Mouse (Mus musculus) midbrain, embryonic 10.5 days (tissue): ENCODE results near the gene Plcg1. TPM values are rescaled to one million over a fixed set of nuclear protein-coding genes. Genes with fewer than 3 reads are reported as not detected.

ENCODE experiments used
- DNase-seq: peaks from one replicate; pipeline ENCODE4 v3.0.0-alpha.2; 2017; ENCODE audit warnings: low spot score
- H3K27ac ChIP-seq: fragments of 300-500 bp; sonication (generic); replicated peaks from 2 replicates; pipeline ENCODE4 v1.5.1; 2016; ENCODE audit warnings: mild to moderate bottlenecking
- H3K27me3 ChIP-seq: fragments of 300-500 bp; sonication (generic); 2 replicates; pipeline ENCODE4 v1.6.1; 2016; ENCODE audit warnings: low read depth, mild to moderate bottlenecking; ENCODE audit not compliant: poor library complexity, severe bottlenecking
- H3K36me3 ChIP-seq: fragments of 300-500 bp; sonication (generic); 2 replicates; pipeline ENCODE4 v1.6.1; 2016; ENCODE audit warnings: mild to moderate bottlenecking, moderate library complexity
- H3K4me1 ChIP-seq: fragments of 300-500 bp; sonication (generic); 2 replicates; pipeline ENCODE4 v1.6.1; 2016
- H3K4me3 ChIP-seq: fragments of 300-500 bp; sonication (generic); 2 replicates; pipeline ENCODE4 v1.5.1; 2016; ENCODE audit warnings: mild to moderate bottlenecking, moderate library complexity
- H3K9me3 ChIP-seq: fragments of 300-500 bp; sonication (generic); replicated peaks from 2 replicates; pipeline ENCODE4 v1.6.1; 2016; ENCODE audit warnings: mild to moderate bottlenecking
- whole genome bisulfite sequencing: fragments of 180-500 bp; shearing (Covaris S2); methylation state at CpG from one replicate; pipeline ENCODE4 v1.1.7; 2016; 5-methylcytosine and 5-hydroxymethylcytosine counted together
- polyA plus RNA-seq: library from polyadenylated mRNA; unstranded; fragments of >200 nt; fragmentation: Nextera tagmentation; extraction: Ambion mirVana; gene quantifications from 2 replicates; pipeline ENCODE4 v1.2.1, GENCODE M21; 2016

Plcg1 gene
- 57.4 and 68.9 TPM in 2 replicates for polyA plus RNA-seq

DNA sequence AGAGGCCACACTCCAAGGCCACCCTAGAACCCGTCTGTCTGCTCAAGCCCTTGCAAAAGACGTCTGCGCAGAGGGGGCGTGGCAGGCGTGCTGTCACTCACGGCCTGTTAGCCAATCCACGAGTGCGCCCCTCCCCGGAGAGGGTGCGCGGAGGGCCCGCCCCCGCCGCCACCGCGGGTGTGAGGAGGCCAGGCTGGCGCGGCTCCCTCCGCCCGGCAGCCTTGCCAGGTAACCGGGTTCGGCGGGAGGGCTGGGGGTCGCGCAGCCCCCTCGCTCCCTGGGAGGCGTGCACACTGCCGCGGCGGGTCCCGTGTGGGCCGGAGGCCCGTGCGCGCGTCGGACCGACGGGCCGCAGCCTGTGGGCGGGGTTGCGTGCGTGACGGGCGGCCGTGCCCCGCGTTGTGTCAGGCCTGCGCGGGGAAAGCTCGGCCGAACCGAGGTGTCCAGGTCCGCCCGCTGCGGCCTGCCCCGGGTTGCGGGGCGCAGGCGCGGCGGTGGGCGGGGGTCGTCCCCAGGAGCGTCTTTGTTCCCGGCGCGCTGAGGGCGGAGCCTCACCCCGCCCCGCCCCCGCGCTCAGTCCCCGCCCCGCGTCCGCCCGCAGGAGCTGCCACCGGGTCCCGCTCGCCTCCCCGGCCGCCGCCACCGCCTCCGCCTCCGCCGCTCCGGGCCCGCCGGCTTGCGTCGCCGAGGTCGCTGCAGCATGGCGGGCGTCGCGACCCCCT is at the start of gene Plcg1:
TSS of gene Plcg1 (plus strand) at position 184 of the 722 bp plus-strand sequence.
- peaks cover 6% of the 10 kb centered on the region; the same call in 1 of the 2 replicates for H3K27me3 ChIP-seq
- H3K27ac ChIP-seq = peak within 1 kb of the TSS; percentile 100
- no peaks in the 10 kb centered on the region for H3K9me3 ChIP-seq
- peak; percentile 95 for DNase-seq
- H3K4me3 ChIP-seq = peak within 1 kb of the TSS; percentile 94
- WGBS = under 1% methylated on average over 98 of the region's 99 CpGs
- peaks cover 56% of the 10 kb centered on the region for H3K4me1 ChIP-seq
- H3K36me3 ChIP-seq = peaks cover 34% of the 10 kb centered on the region

DNA sequence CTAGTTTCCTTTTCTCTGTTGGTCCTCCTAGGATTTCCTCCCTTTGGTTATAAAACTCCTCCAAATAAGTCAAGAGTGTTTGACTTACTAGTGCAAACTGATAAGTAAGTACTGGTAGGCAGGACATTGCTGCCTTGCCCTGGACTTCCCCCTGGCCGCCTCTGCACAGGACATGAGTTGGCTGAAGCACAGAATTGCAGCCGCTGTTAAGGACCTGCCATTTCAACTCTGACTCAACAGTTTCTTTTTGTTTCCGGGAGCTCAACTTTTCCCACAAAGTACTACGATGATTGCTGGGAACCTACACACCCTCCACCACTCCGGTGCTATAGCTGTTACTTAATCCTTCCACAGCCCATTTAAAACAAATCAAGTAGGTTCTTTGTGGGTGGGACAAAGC is 30.8 kb upstream of the Plcg1 start:
- Histone ChIP-seq H3K4me3 (no peak overlapping the region), H3K27me3 (no peaks in the 10 kb centered on the region), H3K9me3 (no peaks in the 10 kb centered on the region), H3K4me1 (no peaks in the 10 kb centered on the region), H3K36me3 (peaks cover 96% of the 10 kb centered on the region), H3K27ac (no peak overlapping the region)
- 83% methylated on average over 5 of the region's 5 CpGs for WGBS
- no peak for DNase-seq

DNA sequence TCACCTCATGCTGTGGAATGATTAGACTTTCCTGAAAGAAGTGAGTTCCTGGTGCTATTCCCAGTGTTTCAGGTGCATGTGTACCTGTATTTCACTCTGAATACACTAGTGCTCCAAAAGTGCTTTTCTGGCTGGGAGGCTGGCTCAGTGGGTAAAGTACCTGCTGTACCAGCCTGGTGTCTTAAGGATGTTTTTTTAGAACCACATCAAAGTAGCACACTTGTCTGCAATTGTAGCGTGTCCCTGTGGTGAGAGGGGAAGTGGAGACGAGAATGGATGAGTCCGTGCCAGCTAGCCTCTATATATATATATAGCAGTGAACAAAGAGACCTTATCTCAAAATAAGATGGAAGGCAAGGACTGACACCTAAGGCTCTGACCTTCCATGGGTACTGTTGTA is 29.5 kb upstream of the Plcg1 start:
- H3K27ac ChIP-seq = no peak overlapping the region
- peaks cover 96% of the 10 kb centered on the region for H3K36me3 ChIP-seq
- DNase-seq = no peak
- no peaks in the 10 kb centered on the region for H3K9me3 ChIP-seq
- no peaks in the 10 kb centered on the region for H3K4me1 ChIP-seq
- no peaks in the 10 kb centered on the region for H3K27me3 ChIP-seq
- no peak overlapping the region for H3K4me3 ChIP-seq
- 96% methylated on average over 3 of the region's 3 CpGs for WGBS

DNA sequence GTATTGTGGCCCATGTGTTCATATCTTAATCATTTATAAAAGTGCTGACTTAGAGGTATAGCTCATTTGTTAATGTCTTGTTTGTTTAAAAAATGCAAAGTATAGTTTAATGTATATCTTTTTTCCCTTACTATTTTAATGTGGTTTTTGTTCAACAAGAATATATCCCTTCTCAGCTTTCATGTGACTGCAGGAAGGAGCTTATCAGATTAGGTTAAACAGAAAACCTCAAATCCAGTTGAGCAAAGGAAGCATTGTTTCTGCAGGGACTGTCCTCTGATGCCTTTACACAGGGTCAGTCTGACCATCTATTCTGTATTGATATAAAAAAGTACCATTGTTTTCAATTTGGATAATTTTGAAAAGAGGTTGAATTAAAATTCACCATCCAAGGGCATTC is 28.3 kb upstream of the Plcg1 start:
- no peak for DNase-seq
- Histone ChIP-seq H3K27me3 (no peaks in the 10 kb centered on the region), H3K9me3 (no peaks in the 10 kb centered on the region), H3K4me3 (no peak overlapping the region), H3K36me3 (peaks cover 99% of the 10 kb centered on the region), H3K27ac (no peak overlapping the region), H3K4me1 (no peaks in the 10 kb centered on the region)

DNA sequence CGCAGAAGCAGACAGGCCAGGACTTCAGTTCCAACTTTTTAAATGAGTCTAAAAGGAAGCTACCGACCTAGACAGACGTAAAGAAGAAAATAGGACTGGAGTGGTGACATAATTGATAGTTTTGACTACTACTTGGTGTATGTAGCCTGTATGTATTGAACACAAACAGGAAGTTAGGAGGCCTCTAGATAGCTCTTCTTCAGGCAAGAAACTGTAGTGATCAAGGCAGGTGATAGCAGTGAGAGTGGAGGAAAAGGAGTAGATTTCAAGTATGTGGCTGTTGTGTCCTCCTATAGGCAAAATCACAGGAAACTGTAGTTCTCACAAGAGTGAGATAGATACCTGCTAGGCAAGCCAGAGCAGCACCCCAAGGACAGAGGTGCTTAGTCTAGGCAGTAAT is 23.4 kb upstream of the Plcg1 start:
- no peak overlapping the region for H3K4me3 ChIP-seq
- H3K4me1 ChIP-seq = no peaks in the 10 kb centered on the region
- no peak for DNase-seq
- 98% methylated on average over 3 of the region's 3 CpGs for WGBS
- no peaks in the 10 kb centered on the region for H3K27me3 ChIP-seq
- H3K36me3 ChIP-seq = peaks cover 99% of the 10 kb centered on the region
- no peaks in the 10 kb centered on the region for H3K9me3 ChIP-seq
- no peak overlapping the region for H3K27ac ChIP-seq

DNA sequence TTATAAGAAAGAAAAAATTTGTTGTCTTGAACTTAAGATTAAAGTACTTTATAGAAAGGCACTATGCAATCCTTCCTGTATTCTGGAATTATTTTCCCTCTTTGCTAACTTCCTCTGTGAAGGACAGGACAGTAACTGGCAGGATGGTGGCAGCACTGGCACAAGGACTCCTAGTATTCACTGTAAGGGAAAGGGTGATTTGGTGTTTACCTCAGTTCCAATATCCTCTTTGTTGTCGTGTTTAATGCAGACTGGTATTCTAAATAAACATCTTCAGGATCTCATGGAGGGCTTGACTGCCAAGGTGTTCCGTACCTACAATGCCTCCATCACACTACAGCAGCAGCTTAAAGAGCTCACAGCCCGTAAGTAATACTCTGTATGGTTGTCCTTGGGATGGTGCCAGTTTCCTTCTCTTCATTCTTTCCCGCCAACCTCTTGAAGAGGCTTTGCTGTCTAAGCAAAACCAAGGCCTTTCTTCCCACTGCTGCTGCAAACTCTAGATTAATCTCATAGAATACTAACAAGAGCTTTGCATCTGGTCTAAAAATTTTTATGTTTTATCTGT is 15.6 kb upstream of the Plcg1 start:
- H3K27me3 ChIP-seq = no peaks in the 10 kb centered on the region
- DNase-seq = no peak
- no peaks in the 10 kb centered on the region for H3K9me3 ChIP-seq
- no peak overlapping the region for H3K27ac ChIP-seq
- peaks cover 99% of the 10 kb centered on the region for H3K36me3 ChIP-seq
- H3K4me3 ChIP-seq = no peak overlapping the region
- no peaks in the 10 kb centered on the region for H3K4me1 ChIP-seq
- 94% methylated on average over 4 of the region's 4 CpGs for WGBS

DNA sequence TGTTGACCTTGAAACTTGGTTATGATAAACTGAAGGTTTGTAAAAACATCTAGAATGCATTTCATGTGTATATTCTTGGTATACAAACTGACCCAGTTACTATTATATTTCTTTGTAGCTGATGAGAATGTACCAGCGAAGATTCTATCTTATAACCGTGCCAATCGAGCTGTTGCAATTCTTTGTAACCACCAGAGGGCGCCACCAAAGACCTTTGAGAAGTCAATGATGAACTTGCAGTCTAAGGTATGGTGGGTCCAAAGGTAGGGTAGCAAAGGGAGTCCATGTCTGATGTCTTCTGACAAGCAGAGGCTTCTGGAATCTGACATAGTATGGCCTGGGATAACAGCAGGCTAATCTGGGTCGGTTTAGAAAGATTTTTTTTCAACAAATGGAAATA is 13.8 kb upstream of the Plcg1 start:
- Histone ChIP-seq H3K27me3 (no peaks in the 10 kb centered on the region), H3K4me1 (no peaks in the 10 kb centered on the region), H3K9me3 (no peaks in the 10 kb centered on the region), H3K36me3 (peaks cover 100% of the 10 kb centered on the region), H3K27ac (no peak overlapping the region), H3K4me3 (no peak overlapping the region)
- DNase-seq = peak; percentile 25
- 77% methylated on average over 5 of the region's 5 CpGs for WGBS

DNA sequence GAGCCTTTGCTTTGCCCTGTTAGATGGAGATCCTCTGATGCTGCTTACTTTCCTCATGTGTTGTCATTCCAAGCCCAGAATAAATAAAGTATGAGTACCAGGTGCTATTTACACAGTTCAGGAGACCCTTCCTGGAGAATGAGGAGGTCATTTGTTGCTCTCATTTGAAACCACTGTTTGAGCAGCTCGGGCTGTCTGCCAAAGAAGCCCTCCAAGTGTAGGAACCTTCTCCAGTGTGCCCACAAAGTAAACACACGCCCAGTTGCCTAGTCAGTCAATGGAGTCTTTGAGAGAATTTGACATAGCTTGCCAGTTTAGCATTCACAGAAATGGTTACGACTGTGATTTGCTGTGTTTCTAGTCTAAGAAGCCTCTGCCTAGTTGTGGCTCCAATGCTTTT is 12.3 kb upstream of the Plcg1 start:
- H3K27ac ChIP-seq = no peak overlapping the region
- WGBS = 89% methylated on average over 3 of the region's 3 CpGs
- peaks cover 100% of the 10 kb centered on the region for H3K36me3 ChIP-seq
- no peaks in the 10 kb centered on the region for H3K9me3 ChIP-seq
- H3K4me3 ChIP-seq = no peak overlapping the region
- peak; percentile 9 for DNase-seq
- no peaks in the 10 kb centered on the region for H3K4me1 ChIP-seq
- H3K27me3 ChIP-seq = no peaks in the 10 kb centered on the region

DNA sequence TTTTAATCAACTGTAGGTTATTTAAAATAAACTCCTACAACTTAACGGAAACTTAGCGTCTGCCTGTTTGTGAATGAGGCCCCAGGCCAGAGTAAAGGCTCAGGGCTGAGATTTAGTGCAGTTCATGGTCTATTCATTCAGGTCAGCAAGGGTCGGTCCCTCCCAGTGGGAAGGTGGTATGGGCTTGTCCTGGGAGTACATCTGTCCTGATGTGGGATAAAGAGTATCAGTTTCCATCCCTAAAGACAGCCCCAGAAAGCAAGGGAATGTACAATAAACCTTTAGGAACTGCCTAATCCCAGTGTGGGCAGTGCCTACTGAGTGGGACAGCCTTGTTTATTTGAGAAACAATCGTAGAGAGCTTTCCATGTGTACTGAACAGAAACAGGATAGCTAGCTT is 8.4 kb upstream of the Plcg1 start:
- H3K4me3 ChIP-seq = no peak overlapping the region
- H3K27ac ChIP-seq = no peak overlapping the region
- no peaks in the 10 kb centered on the region for H3K9me3 ChIP-seq
- H3K4me1 ChIP-seq = no peaks in the 10 kb centered on the region
- WGBS = 88% methylated on average over 4 of the region's 4 CpGs
- no peak for DNase-seq
- no peaks in the 10 kb centered on the region for H3K27me3 ChIP-seq
- H3K36me3 ChIP-seq = peaks cover 89% of the 10 kb centered on the region

DNA sequence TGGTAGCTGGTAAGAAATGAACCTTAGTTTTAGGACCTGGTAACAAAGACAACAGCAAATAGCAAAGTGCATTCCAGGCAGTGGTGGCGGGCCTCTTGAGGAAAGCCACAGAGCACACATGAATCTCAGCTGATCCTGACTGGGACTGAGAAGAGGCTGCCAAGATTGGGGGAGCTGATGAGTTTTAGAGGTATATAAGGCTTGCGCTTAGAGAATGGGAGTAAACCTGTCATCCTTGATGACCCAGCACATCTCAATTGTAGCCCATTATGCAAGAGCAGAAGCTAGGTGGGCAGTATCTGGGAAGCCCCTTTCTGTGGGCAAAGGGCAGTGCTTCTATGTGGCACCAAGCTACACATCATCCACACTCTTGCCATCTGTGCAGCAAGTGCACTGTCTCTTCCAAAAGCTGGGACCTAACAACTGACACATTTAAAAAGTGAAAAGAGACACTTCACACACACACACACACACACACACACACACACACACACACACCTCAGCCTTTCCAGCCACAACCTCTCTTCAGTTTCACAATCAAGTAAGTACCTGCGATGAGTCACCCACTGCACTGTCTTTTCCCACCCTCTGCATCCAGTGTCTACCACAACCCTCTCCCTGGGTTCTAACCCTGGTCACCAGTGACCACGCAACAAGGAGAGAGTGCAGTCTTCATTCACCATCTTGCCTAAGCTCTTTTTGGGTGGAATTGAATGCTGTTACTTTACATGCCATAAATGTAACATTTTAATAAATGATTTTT is 7.3 kb upstream of the Plcg1 start:
- H3K27ac ChIP-seq = no peak overlapping the region
- H3K36me3 ChIP-seq = peaks cover 78% of the 10 kb centered on the region
- H3K4me3 ChIP-seq = no peak overlapping the region
- H3K4me1 ChIP-seq = no peaks in the 10 kb centered on the region
- DNase-seq = no peak
- WGBS = 96% methylated on average over 4 of the region's 4 CpGs
- no peaks in the 10 kb centered on the region for H3K9me3 ChIP-seq
- no peaks in the 10 kb centered on the region for H3K27me3 ChIP-seq

DNA sequence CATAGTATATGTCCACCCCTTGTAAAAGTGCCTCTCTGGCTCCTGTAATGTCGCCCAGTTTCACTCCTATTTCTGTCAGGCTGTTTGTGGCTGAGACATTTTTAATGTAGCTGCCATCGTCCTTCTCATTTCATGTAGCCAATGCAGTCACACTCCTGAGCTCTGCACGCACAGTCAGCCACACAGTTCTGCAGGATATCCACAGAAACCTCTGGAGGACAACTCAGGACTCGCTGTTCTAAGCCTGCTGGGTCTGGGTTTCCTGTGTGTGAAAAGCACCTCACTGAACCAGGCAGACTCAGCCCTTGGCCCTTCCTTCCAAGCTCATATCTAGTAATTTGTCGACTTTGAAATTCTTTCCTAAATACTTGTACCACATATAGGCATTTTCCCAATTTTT is 6.6 kb upstream of the Plcg1 start:
- WGBS = 92% methylated on average over 5 of the region's 5 CpGs
- Histone ChIP-seq H3K4me3 (no peak overlapping the region), H3K27ac (no peak overlapping the region), H3K4me1 (no peaks in the 10 kb centered on the region), H3K36me3 (peaks cover 71% of the 10 kb centered on the region), H3K9me3 (no peaks in the 10 kb centered on the region), H3K27me3 (no peaks in the 10 kb centered on the region)
- DNase-seq = no peak

DNA sequence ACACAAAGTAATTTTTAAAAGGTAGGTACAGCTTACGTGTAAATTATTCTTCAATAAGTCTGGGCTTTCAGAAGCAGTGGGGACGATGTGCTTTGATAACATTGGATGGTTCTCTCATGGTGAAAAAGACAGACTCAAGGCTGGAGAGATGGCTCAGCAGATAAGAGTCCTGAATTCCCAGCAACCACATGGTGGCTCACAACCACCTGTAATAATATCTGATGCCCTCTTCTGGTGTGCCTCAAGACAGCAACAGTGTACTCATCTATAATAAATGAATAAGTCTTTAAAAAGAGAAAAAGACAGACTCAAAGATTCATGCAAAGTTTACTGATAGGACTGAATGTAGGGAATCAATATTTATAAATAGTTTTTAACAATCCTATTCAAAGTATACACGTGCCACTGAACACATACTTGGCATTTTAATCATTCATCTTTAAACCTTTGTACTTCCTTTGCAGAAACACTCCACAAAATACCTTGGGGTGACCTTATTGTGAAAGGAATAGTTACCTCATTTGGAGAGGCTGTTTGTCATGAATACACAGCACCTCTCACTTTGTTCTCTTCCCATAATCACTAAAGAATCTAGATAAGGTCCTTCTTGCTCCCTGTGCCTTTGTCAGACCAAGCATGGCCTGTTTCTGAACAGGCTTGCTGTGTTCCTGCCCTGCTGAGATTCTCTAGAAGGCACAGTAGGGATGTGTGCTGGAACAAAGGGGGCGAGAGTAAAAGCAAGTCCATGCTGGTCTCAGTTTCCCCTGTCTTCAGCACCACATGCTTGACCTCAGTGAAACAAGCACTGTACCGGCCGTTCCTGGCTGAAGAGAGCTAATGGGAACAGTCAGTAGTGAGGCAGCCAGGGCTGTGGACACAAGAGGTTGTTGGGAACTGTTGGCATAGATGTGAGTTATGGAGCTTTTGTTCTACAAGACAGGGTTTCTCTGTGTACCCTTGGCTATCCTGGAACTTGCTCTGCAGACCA is 4.9 kb upstream of the Plcg1 start:
- H3K36me3 ChIP-seq = peaks cover 54% of the 10 kb centered on the region
- peaks cover 14% of the 10 kb centered on the region for H3K4me1 ChIP-seq
- H3K9me3 ChIP-seq = no peaks in the 10 kb centered on the region
- no peak overlapping the region for H3K4me3 ChIP-seq
- 89% methylated on average over 6 of the region's 6 CpGs for whole genome bisulfite sequencing
- no peak for DNase-seq
- H3K27ac ChIP-seq = no peak overlapping the region
- peaks cover 6% of the 10 kb centered on the region; the same call in 1 of the 2 replicates for H3K27me3 ChIP-seq
